Mouse (Mus musculus): ENCODE results near the gene Sfxn2. TPM values are rescaled to one million over a fixed set of nuclear protein-coding genes. Genes with fewer than 3 reads are reported as not detected.

The Sfxn2 gene
- 18.9 TPM for polyA plus RNA-seq (2014; fragmentation: Illumina TruSeq; extraction: RNeasy Lipid Tissue Mini Kit (QIAGEN cat#74804); ENCODE audit: low read depth, low replicate concordance)

GRCm38 (mm10) chr19:46572951-46573937 lies at the start of gene Sfxn2, which contains the start of gene Arl3:
Gene Sfxn2, plus strand, starts transcription at chr19:46573365.
Gene Arl3, minus strand, starts transcription at chr19:46573198.

GRCm38 (mm10) chr19:46598720-46599252 lies 25.6 kb downstream of the Sfxn2 start, which contains the start of gene Wbp1l:
Gene Wbp1l, plus strand, starts transcription at chr19:46599084.

Other genes starting within 250 kb of the Sfxn2 start
- 7.6 TPM for gene Psd, start 246.2 kb upstream of the Sfxn2 start, polyA plus RNA-seq (2014; fragmentation: Illumina TruSeq; extraction: RNeasy Lipid Tissue Mini Kit (QIAGEN cat#74804); ENCODE audit: low read depth, low replicate concordance)
- gene Fbxl15, start 245.2 kb upstream of the Sfxn2 start, polyA plus RNA-seq (2014; fragmentation: Illumina TruSeq; extraction: RNeasy Lipid Tissue Mini Kit (QIAGEN cat#74804); ENCODE audit: low read depth, low replicate concordance): 9.2 TPM
- gene Cuedc2, start 234.7 kb upstream of the Sfxn2 start, polyA plus RNA-seq (2014; fragmentation: Illumina TruSeq; extraction: RNeasy Lipid Tissue Mini Kit (QIAGEN cat#74804); ENCODE audit: low read depth, low replicate concordance): 92.5 TPM
- gene Mfsd13a, start 232.2 kb upstream of the Sfxn2 start, polyA plus RNA-seq (2014; fragmentation: Illumina TruSeq; extraction: RNeasy Lipid Tissue Mini Kit (QIAGEN cat#74804); ENCODE audit: low read depth, low replicate concordance): 12.8 TPM
- gene 2310034G01Rik, start 223.1 kb upstream of the Sfxn2 start, polyA plus RNA-seq (2014; fragmentation: Illumina TruSeq; extraction: RNeasy Lipid Tissue Mini Kit (QIAGEN cat#74804); ENCODE audit: low read depth, low replicate concordance): 4.2 TPM
- gene Actr1a, start 177.6 kb upstream of the Sfxn2 start, polyA plus RNA-seq (2014; fragmentation: Illumina TruSeq; extraction: RNeasy Lipid Tissue Mini Kit (QIAGEN cat#74804); ENCODE audit: low read depth, low replicate concordance): 97.5 TPM
- 23.2 TPM for gene Sufu, start 176.5 kb upstream of the Sfxn2 start, polyA plus RNA-seq (2014; fragmentation: Illumina TruSeq; extraction: RNeasy Lipid Tissue Mini Kit (QIAGEN cat#74804); ENCODE audit: low read depth, low replicate concordance)
- 23.8 TPM for gene Trim8, start 71.7 kb upstream of the Sfxn2 start, polyA plus RNA-seq (2014; fragmentation: Illumina TruSeq; extraction: RNeasy Lipid Tissue Mini Kit (QIAGEN cat#74804); ENCODE audit: low read depth, low replicate concordance)
- gene Arl3, start 167 bp upstream of the Sfxn2 start, polyA plus RNA-seq (2014; fragmentation: Illumina TruSeq; extraction: RNeasy Lipid Tissue Mini Kit (QIAGEN cat#74804); ENCODE audit: low read depth, low replicate concordance): 72.7 TPM
- gene Wbp1l, start 25.7 kb downstream of the Sfxn2 start, polyA plus RNA-seq (2014; fragmentation: Illumina TruSeq; extraction: RNeasy Lipid Tissue Mini Kit (QIAGEN cat#74804); ENCODE audit: low read depth, low replicate concordance): 123 TPM
- 31.5 TPM for gene Cyp17a1, start 99.8 kb downstream of the Sfxn2 start, polyA plus RNA-seq (2014; fragmentation: Illumina TruSeq; extraction: RNeasy Lipid Tissue Mini Kit (QIAGEN cat#74804); ENCODE audit: low read depth, low replicate concordance)
- 14.7 TPM for gene Borcs7, start 116.5 kb downstream of the Sfxn2 start, polyA plus RNA-seq (2014; fragmentation: Illumina TruSeq; extraction: RNeasy Lipid Tissue Mini Kit (QIAGEN cat#74804); ENCODE audit: low read depth, low replicate concordance)
- 17.6 TPM for gene As3mt, start 134.1 kb downstream of the Sfxn2 start, polyA plus RNA-seq (2014; fragmentation: Illumina TruSeq; extraction: RNeasy Lipid Tissue Mini Kit (QIAGEN cat#74804); ENCODE audit: low read depth, low replicate concordance)
- 18.5 TPM for gene Cnnm2, start 188.2 kb downstream of the Sfxn2 start, polyA plus RNA-seq (2014; fragmentation: Illumina TruSeq; extraction: RNeasy Lipid Tissue Mini Kit (QIAGEN cat#74804); ENCODE audit: low read depth, low replicate concordance)